Mouse (Mus musculus) ES-Bruce4 (cell line): ENCODE data around the gene 3110082I17Rik.

Experiments
- CTCF ChIP-seq: IDR thresholded peaks from one replicate; pipeline ENCODE4 v1.8.1; 2011; ENCODE audit warnings: low read depth, low read length
- EP300 ChIP-seq: IDR thresholded peaks from 2 replicates; pipeline ENCODE4 v1.6.1; 2011; ENCODE audit warnings: low read depth, low read length; ENCODE audit not compliant: insufficient read depth
- POLR2A ChIP-seq: IDR thresholded peaks from one replicate; pipeline ENCODE4 v1.8.1; 2011; ENCODE audit warnings: low read length; ENCODE audit not compliant: insufficient read depth

DNA sequence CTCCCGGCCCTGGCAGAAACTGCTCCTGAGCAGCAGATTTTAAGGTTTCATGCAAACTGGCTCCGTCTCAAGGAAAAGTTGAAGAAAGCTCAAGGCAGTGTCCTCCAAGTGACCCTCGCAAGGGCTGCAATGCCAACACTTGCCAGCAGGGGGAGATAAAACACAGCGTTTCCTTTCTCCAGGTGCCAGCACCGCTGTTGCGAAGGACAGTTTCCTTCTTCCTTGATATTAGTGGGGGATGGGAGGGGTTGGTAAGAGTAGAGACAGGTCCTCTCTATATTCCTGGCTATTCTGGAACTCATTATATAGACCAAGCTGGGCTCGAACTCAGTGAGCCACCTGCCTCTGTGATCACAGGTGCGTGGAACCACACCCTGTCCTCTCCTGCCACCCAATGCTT lies 128.6 kb downstream of the 3110082I17Rik start:
- TF ChIP-seq CTCF (peak; percentile 96), POLR2A (no peak), EP300 (0 out of 2 replicates have a peak, but pooled peaks have one; percentile 20)
